Mouse (Mus musculus) lung, adult 2 months (tissue): ENCODE data around the gene Izumo2.
"Not testable (repeated sequence)": the region's sequence is repeated elsewhere in the genome, so short reads cannot be mapped to it uniquely, and the experiment has no call there.

ENCODE experiments used
- CTCF ChIP-seq: fragments of 200-500 bp; IDR thresholded peaks from 2 replicates; pipeline ENCODE4 v1.5.1; 2011; ENCODE audit warnings: mild to moderate bottlenecking, low read length, control low read depth; ENCODE audit not compliant: insufficient read depth
- POLR2A ChIP-seq: fragments of 200-500 bp; IDR thresholded peaks from 2 replicates; pipeline ENCODE4 v1.6.1; 2011; ENCODE audit warnings: low read depth, mild to moderate bottlenecking, control low read depth, low read length, borderline replicate concordance; ENCODE audit errors: extremely low read depth

- not testable (repeated sequence) for TF ChIP-seq CTCF, POLR2A
Observed at GRCm38 (mm10) chr7:44750950-44751349, 42.4 kb downstream of the Izumo2 start, which contains the start of gene Zfp473.
